Mouse (Mus musculus) kidney, adult 2 months (tissue): ENCODE measurements around the gene Tecpr1.

Source experiments
- CTCF ChIP-seq: fragments of 200-500 bp; conservative IDR thresholded peaks from 2 replicates; pipeline ENCODE4 v1.5.1; 2011; ENCODE audit warnings: low read depth, mild to moderate bottlenecking, control low read depth, low read length, moderate library complexity, mixed read lengths; ENCODE audit not compliant: insufficient read depth, insufficient read length
- POLR2A ChIP-seq: fragments of 200-500 bp; IDR thresholded peaks from one replicate; pipeline ENCODE4 v1.6.1; 2011; ENCODE audit warnings: low read depth, low read length, control low read depth

DNA sequence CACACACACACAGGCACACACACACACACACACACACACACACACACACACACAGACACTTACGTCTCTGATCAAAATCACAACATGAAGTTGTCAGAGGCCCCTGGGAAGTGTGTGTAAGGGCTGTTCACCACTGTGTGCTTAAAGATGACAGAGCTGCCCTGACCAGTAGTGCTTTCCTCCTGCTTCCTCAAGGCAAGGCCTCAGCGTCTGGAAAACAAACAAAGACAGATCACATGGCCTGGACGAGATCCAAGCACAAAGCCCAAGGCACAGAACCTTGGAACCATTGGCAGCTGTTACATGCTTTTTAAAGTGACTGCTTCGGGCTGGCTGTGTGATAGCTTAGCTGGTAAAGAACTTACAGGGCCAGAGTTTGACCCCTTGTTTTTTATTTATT lies 64.8 kb downstream of the Tecpr1 start:
- no peak for TF ChIP-seq POLR2A
- no peak for TF ChIP-seq CTCF
